Mouse (Mus musculus) spleen, postnatal 36 days (tissue): ENCODE results near the gene Baiap2.
A peak's percentile ranks its signal among the peaks of the same experiment; 100 is the strongest.

Experiments
- DNase-seq, 2 experiments: peaks; one replicate each; pipeline ENCODE4 v3.0.0; 2022; ENCODE audit warnings: low spot score in 2 of 2, mixed read lengths in 1 of 2

Baiap2 gene

GRCm38 (mm10) chr11:119978701-119979100 is 36.1 kb downstream of the Baiap2 start:
- DNase-seq = no peak

GRCm38 (mm10) chr11:119979596-119980385 is 37.2 kb downstream of the Baiap2 start:
- no peak for DNase-seq

- DNase-seq = no peak
Observed at GRCm38 (mm10) chr11:119981769-119982168, 39.2 kb downstream of the Baiap2 start.

GRCm38 (mm10) chr11:119982236-119982635 is 39.7 kb downstream of the Baiap2 start:
- DNase-seq = no peak

GRCm38 (mm10) chr11:119983151-119983550 is 40.6 kb downstream of the Baiap2 start:
- no peak for DNase-seq

GRCm38 (mm10) chr11:119986751-119987425 is 44.3 kb downstream of the Baiap2 start:
- DNase-seq = no peak

GRCm38 (mm10) chr11:119987876-119988275 is 45.3 kb downstream of the Baiap2 start:
- DNase-seq = peak in 1 of 2 experiments; percentile 30

GRCm38 (mm10) chr11:119988391-119988790 is 45.8 kb downstream of the Baiap2 start:
- no peak for DNase-seq

GRCm38 (mm10) chr11:119989115-119989564 is 46.6 kb downstream of the Baiap2 start:
- no peak for DNase-seq

GRCm38 (mm10) chr11:119990658-119991337 is 48.2 kb downstream of the Baiap2 start:
- no peak for DNase-seq

GRCm38 (mm10) chr11:119991338-119991678 is 48.7 kb downstream of the Baiap2 start:
- peak; percentile 73 to 74 for DNase-seq

- no peak for DNase-seq
Observed at GRCm38 (mm10) chr11:119997351-119997750, 54.8 kb downstream of the Baiap2 start.

- DNase-seq = no peak
Observed at GRCm38 (mm10) chr11:120002041-120002440, 59.5 kb downstream of the Baiap2 start.

GRCm38 (mm10) chr11:120002634-120003220 is 60.2 kb downstream of the Baiap2 start:
- no peak for DNase-seq

- no peak for DNase-seq
Observed at GRCm38 (mm10) chr11:120005434-120006317, 63.1 kb downstream of the Baiap2 start.

GRCm38 (mm10) chr11:120007496-120008080 is 65.0 kb downstream of the Baiap2 start:
- DNase-seq = no peak

GRCm38 (mm10) chr11:120008501-120008900 is 65.9 kb downstream of the Baiap2 start:
- DNase-seq = no peak

GRCm38 (mm10) chr11:120008956-120009355 is 66.4 kb downstream of the Baiap2 start:
- no peak for DNase-seq

- no peak for DNase-seq
Observed at GRCm38 (mm10) chr11:120009937-120010336, 67.4 kb downstream of the Baiap2 start.

GRCm38 (mm10) chr11:120011114-120011760 is 68.7 kb downstream of the Baiap2 start:
- no peak for DNase-seq
